Mouse (Mus musculus) cerebellum, adult 9-10 months (tissue): ENCODE results near the gene Ocel1.
A peak's percentile ranks its signal among the peaks of the same experiment; 100 is the strongest.
"Not testable (repeated sequence)": the region's sequence is repeated elsewhere in the genome, so short reads cannot be mapped to it uniquely, and the experiment has no call there.

Experiments used
- DNase-seq: peaks from one replicate; pipeline ENCODE4 v3.0.0; 2022

Ocel1 gene

GRCm38 (mm10) chr8:71371236-71371848, at the start of gene Ocel1:
TSS of gene Ocel1 (plus strand) at chr8:71371298.
- peak; percentile 96 for DNase-seq

DNA sequence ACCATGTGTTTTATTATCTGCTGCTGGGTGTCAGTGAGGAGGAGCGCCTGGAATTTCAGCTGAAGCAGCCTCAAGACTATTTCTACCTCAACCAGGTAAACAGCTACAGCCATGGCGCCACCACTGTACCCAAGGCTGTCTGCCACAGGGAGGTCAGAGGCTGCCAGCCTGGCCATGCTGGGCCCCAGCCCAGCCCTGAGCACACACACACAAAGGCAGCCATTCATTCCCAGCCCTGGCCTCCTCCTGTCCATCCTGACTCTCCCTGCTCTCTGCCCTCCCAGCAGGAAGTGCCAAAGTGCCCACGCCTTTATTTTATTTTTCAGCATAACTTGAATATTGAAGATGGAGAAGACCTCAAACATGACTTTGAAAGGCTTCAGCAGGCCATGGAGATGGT, 48.2 kb upstream of the Ocel1 start:
- DNase-seq = no peak

DNA sequence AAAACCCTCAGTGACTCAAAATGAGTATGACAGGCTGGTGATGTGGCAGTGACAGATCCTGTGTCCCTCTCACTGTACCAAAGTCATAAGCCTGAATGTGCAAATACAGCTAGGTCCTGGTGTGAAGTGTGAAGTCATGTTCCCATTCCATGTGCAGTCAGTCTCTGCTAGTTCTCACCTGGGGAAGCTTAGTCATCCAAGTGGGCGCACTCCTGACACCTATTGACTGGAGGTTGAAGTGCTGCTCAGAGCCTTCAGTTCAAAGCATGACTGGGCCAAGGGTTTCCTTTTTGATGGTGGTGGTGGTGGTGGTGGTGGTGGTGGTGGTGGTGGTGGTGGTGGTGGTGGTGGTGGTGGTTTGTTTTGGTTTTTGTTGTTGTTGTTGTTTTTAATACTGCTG, 46.2 kb upstream of the Ocel1 start:
- no peak for DNase-seq

DNA sequence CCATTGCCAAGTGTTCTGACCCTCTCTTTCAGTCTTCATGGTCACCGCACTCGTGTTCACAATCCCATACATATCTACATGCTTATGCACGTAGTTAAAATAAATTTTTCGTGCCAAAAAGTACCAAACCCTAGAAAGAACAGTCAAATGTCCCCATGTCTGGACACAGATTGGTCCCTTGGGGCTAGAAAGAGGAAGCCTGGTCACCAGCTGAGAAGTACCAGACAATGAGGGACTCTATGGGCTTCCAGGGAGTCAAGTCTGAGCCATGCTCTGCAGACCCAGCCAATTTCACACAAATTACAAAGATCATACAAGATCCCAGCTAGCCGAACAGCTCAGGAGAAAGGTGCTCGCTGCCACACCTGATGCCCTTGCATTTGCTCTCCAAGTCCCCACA, 33.3 kb upstream of the Ocel1 start:
- DNase-seq = not testable (repeated sequence)

- DNase-seq = peak; percentile 33
These were observed 30.5 kb upstream of the Ocel1 start for GRCm38 (mm10) chr8:71340625-71341024.

- DNase-seq = no peak
These were observed 24.5 kb upstream of the Ocel1 start for GRCm38 (mm10) chr8:71346581-71346980.

GRCm38 (mm10) chr8:71351117-71351516, 20.0 kb upstream of the Ocel1 start:
- DNase-seq = no peak

- no peak for DNase-seq
These were observed 19.6 kb upstream of the Ocel1 start for GRCm38 (mm10) chr8:71351520-71351919.

DNA sequence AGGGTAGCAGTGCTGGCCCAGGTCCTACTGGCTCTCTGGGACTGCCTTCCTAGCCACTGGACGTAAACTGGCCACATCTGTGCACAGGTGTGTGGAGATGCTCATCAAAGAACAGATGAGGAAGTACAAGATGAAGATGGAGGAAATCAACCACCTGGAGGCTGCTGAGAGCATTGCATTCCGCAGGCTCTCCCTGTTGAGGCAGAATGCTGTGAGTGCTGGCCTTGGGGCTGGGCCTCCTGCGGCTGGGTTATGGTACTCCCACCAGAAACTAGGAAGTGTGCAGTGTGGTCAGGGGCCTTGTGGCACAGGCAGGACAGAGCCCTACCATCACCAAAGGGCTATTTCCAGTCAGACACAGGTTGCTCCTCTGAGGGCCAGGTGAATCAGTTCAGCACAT, 13.1 kb upstream of the Ocel1 start:
- DNase-seq = no peak

DNA sequence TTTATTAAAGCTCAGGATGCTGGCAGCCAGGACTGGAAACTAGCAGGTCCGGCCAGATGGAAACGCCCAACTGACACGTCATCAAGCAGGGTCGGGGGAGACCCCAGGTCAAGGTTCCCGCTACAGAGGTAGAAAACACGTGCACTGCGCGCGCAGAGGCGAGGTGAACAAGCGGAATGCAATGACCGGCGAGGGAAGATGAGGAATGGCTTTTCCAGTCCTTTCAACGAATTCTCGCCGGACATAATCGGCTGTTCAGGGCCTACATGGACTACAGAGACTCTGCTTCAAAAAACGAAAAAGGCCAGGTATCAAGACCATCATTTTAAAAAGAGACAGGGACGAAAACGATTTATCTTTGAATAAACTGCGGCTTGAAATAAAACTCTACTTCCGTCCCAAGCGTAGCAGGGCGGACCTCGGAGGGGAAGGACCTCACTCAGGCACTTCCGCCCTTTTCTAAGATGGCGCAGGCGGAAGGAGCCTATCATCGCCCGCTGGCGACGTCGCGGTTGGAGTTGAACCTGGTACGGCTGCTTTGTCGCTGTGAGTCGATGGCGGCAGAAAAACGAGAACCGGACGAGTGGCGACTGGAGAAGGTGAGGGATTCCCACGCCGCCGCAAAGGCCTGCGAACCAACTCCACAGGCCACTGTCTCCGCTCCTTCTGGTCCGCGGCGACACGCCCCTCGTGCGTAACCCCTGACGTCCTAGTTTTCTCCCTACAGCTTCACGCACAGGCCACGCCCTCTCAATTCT, 4.1 kb upstream of the Ocel1 start, which contains the start of gene Use1:
TSS of gene Use1 (plus strand) at position 78 of the 758 bp plus-strand sequence.
- peak; percentile 95 for DNase-seq

DNA sequence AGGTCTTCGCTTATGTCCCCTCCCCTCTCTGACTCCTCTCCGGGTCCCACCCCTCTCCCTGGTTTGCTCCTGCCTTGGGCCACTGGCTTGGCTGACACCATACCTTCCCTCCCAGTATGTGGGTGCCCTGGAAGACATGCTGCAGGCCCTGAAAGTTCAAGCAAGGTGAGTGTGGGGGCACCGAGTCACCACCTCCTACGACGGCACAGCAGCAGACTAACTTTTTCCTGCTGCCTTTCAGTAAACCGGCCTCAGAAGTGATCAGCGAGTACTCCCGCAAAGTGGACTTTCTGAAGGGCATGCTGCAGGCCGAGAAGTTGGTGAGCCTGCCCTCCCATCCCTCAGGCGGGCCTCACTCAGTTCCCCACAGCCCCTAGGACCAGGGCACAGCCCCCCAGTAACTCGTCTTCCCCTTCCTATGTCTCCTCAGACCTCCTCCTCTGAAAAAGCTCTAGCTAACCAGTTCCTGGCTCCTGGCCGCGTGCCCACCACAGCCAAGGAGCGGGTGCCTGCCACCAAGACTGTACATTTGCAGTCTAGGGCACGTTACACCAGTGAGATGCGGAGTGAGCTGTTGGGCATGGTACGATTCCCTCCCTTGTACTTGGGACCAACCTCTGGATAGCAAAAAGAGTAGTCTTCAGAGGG, 3.4 kb upstream of the Ocel1 start:
- DNase-seq = peak; percentile 74

- DNase-seq = peak; percentile 40
These were observed 2.7 kb upstream of the Ocel1 start for GRCm38 (mm10) chr8:71368366-71368765.

GRCm38 (mm10) chr8:71369040-71369718, 1.9 kb upstream of the Ocel1 start:
- peak; percentile 51 for DNase-seq

GRCm38 (mm10) chr8:71370711-71371235, 325 bp upstream of the Ocel1 start:
- DNase-seq = peak; percentile 73

DNA sequence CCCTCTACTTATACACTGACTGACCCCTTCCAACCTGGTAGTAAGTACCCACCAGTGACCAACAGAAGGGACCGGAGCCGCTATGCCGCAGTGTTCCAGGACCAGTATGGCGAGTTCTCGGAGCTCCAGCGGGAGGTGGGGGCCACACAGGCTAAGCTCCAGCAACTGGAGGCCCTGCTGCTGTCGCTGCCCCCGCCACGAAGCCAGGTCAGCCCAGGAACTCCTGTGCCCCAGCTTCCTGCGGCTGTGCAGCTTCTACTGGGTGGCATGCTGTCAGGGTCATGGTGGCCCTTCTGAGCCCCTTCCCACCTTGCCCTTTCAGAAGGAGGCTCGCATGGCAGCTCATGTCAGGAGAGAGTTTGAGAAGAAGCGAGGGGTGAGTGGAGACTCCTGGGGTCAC, 1.3 kb downstream of the Ocel1 start:
- peak; percentile 69 for DNase-seq

- DNase-seq = peak; percentile 46
These were observed 1.9 kb downstream of the Ocel1 start for GRCm38 (mm10) chr8:71373000-71373399.

GRCm38 (mm10) chr8:71374616-71375206, 3.6 kb downstream of the Ocel1 start:
- DNase-seq = peak; percentile 55

GRCm38 (mm10) chr8:71375581-71376422, 4.7 kb downstream of the Ocel1 start:
- peak; percentile 89 for DNase-seq

- peak; percentile 56 for DNase-seq
These were observed 5.4 kb downstream of the Ocel1 start for GRCm38 (mm10) chr8:71376423-71377030.

GRCm38 (mm10) chr8:71379008-71379407, 7.9 kb downstream of the Ocel1 start:
- no peak for DNase-seq

GRCm38 (mm10) chr8:71379512-71380075, 8.5 kb downstream of the Ocel1 start:
- DNase-seq = peak; percentile 46
